Mouse (Mus musculus): ENCODE measurements around the gene Cfi.

The Cfi gene

DNA sequence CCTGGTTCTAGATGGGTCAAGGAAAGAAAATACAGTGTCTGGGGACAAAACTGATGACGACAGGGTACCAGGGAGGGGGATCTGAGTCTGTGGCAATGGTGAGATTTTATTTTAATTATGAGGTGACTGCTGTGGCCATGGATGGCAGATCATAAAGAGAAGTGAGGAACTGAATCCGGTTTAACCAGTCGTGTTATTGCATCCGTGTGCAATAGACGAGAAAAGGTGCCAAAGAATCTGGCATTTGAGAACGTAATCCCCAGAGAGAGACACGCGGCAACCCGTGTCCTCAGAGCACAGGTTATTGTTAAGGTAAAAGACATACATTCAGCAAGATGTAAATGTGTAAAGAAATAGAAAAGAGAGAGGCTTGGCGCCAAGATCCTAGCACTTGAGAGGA is 41.6 kb downstream of the Cfi start:
- in situ Hi-C loops (cut with MseI, MboI): no loop called here

DNA sequence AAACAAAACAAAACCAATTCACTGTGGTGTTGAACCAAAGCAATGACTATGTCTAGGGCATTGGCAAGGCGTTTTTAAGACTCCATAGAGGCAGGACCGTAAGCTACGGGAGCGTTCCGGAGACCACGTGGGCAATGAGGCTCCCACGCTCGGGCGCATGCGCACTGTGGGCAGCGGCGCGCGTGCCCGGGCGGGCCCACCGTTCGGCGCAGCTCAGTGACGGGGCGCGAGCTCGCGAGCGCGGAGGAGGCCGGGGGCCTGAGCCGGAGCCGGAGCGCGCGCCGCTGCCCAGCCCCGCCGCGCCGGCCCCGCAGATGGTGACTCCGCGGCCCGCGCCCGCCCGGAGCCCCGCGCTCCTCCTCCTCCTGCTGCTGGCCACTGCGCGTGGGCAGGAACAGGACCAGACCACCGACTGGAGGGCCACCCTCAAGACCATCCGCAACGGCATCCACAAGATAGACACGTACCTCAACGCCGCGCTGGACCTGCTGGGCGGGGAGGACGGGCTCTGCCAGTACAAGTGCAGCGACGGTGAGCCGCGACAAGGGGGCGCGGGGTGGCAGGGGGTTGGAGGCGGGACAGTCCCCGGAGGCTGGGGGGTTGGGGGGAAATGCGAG is 42.8 kb downstream of the Cfi start, which contains the start of gene Pla2g12a:
TSS of gene Pla2g12a (plus strand) at position 202 of the 617 bp plus-strand sequence.
- in situ Hi-C loops (cut with MseI, MboI): no loop called here

DNA sequence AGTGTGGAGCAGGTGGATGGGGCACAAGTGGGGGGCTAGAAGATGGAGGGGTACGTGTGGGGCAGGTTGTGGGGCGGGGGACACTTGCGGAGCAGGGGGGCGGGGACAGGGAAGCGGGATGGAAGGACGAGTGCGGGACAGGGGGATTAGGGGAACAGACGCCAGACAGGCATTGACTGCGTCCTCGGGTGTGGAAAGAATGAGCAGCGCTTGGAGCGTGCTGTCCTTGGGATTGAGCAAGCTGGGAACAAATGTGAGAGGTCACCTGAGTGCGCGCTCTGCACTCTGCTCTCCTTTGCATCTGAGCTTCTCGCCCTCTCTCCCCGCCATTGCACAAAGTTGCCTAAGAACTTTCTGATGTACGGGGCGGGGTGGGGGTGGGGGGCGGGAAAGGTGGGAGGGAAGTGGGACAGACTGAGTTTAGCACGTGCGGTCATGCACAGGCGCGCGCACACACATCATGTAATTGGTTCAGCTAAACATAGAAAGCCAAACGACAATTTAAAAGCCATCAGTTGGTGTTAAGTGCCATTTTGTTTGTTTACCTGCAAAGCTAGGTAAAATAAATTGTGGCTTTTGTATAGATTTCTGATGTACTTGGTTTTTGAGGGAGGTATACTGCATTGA is 43.6 kb downstream of the Cfi start:
- in situ Hi-C loops (cut with MseI, MboI): no loop called here

DNA sequence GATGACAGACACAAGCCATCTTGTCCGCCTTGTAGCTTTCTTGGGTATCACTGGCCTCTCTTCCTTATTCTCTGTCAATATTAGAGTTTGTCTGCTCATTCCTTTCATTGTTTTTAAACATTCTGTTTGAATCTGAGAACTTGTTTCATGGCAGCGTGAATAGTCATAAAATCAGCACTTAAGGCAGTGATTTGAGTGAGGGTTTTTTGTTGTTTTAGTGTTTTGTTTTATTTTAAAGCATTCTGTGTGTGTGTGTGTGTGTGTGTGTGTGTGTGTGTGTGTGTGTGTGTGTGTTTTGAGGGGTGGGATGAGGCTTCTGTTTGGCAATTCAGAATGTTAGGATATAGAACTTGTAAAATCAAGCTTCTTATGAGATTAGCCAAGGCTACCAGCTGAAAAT is 44.2 kb downstream of the Cfi start:
- in situ Hi-C loops (cut with MseI, MboI): no loop called here

DNA sequence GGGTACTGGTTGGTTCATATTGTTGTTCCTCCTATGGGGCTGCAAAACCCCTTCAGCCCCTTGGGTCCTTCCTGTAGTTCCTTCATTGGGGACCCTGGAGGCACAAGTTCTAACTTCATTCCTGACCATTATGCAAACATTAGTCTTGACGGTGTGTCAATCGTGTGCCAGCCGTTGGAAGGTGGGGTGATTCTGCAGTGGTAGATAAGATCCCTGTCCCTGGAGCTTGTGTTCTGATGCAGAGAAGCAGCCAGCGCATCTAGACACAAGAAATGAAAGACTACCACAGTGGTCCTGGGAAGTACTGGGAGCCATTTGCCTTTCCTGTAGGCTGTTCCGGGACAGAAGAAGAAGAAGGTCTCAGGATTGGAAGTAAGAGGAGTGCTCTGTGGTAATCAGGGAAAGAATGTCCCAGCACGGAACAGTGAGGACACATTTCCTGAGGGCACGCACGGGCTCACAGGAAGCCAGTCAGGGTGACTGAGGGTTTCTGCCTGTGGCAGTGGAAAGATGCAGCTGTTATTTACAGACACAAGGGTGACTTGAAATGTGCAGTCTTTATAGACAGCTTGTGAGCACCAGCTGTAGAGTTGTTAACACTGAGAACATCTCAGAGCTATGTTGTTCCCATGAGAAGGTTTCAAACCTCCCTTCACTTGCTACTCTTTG is 45.4 kb downstream of the Cfi start:
- in situ Hi-C loops (cut with MseI, MboI): no loop called here

DNA sequence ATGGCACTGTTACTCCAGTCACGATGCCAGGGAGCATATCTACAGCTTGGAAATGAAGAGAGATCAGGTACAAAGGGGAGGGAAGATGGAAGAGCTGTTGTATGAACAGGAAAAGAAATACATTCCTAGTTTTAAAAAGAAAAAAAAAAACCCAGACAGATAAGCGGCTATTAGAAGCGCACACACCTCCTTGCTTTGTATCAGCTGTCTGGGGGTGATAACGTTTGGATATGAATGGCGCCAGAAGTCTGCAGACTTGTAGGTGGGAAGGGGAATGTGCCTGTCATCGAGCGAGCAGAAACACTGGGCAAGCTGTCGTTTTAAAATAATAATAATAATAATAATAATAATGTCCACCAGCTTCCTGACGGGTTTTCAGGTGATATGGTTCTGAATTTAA is 49.9 kb downstream of the Cfi start:
- in situ Hi-C loops (cut with MseI, MboI): no loop called here

DNA sequence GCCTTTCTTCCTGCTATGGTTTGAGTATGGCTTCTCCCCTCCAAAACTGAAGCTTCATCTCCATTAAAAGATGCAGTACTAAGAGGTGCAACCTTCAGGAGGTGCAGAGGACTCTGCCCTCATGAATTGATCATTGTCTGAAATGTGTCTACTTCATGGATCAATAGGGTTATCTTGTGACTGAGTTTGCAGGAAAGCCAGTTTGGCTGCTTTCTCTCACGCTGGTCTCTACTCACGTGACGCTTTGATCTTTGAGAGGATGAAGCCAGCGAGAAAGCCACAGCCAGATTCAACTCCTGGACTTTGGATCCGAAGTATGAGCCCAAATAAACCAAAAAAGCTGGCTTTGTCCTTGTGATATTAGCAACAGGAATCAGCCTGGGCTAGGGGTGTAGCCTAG is 50.7 kb downstream of the Cfi start:
- in situ Hi-C loops (cut with MseI, MboI): no loop called here

DNA sequence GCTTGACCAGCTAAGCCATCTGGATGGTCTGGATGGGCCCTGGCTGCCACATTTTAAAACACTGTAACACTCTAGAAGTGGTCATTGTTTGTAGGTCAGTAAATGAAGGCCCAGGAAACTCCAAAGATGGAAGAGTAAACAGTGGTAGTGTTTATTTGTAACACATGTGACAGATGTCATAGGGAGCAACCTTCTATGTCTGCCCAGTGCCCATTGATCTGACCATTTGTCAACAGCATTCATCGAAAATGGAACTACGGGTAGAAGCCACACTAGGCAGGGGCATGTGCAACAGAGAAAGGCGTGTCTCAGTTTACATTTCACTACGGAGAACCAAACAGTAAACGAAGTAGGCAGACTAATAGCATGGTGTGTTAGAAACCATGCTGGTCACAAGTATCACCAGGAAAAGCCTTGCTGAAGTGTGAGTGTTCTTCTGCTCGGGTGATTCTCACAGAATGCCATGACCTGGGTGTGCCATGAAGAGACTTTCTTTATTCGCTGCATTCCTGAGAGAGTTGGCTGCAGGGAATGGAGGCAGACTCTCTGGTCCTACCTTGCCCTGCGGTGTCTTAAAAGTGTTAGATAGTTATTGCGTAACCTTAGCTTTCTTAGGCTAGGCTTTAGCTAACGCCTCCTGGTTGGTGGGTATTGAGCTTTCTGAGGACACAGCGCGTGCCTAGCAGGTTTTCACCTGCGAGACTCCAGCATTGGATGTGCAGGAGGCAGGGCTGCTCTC is 52.3 kb downstream of the Cfi start:
- in situ Hi-C loops (cut with MseI, MboI): no loop called here

DNA sequence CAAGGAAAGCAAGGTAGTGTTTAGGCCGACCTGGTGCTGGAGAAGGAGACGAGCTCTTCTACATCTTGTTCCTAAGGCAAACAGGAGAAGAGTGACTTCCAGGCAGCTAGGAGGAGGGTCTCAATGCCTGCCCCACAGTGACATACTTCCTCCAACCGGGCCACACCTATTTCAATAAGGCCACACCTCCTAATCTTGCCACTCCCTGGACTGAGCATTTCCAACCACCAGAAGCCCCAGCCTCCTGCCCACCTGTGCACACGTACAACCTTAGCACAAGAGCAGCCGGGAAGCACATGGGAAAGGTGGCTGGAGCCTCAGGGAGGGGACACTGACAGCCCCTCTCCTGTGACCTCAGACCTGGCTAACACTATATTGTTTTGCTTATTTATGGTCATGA is 56.3 kb downstream of the Cfi start:
- in situ Hi-C loops (cut with MseI, MboI): no loop called here

DNA sequence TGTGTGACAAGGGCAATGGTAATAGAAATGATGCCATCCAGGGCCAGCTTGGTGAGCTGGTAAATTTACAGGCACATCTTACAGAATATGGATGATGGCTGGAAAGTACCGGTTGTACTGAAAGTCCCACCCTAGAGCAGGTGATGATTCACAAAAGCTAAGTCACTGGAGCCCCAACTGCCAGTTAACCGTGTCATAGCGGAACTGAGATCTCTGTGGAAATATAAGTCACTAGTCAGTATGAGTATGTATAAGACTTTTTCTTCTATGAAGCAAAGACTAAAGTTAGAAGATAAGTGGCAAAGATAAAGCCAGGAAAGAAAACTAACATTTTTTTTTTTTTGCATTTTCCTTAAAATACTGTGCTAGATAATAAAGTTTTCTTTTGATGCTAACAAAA is 57.5 kb downstream of the Cfi start:
- in situ Hi-C loops (cut with MseI, MboI): no loop called here

DNA sequence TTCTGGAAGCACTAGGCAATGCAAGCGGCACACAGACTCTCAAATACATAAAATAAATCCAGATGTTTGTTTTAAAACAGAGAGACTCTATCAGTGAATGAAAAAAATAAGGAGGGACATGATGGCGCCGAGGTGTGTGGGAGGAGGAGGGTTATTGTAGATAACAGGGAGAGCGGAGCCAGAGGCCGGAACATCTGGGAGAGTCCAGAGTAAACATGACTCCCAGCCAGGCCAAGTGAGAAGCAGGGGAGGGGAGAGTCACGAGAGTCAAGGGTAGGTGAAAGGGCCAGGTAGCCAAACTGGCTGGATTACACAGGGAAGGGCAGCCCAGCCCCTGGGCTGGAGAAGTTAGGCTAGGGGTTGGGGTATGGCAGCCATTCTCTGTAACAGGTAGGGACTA is 60.9 kb downstream of the Cfi start:
- in situ Hi-C loops (cut with MseI, MboI): no loop called here

DNA sequence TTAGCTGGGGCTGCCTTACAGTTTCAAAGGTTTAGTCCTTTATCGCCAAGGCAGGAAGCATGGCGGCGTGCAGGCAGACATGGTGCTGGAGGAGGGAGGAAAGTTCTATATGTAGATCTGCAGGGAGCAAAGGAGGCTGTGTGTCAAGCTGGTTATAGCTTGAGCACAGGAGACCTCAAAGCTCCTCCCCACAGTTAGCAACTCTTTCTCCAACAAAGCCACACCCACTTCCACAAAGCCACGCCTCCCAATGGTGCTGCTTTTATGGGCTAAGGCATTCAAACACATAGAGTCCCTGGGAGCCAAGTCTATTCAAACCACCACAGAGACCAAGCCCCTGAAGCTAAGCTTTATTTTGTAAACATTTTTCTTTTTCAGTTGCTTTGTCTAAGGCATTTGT is 63.2 kb downstream of the Cfi start:
- in situ Hi-C loops (cut with MseI, MboI): no loop called here

DNA sequence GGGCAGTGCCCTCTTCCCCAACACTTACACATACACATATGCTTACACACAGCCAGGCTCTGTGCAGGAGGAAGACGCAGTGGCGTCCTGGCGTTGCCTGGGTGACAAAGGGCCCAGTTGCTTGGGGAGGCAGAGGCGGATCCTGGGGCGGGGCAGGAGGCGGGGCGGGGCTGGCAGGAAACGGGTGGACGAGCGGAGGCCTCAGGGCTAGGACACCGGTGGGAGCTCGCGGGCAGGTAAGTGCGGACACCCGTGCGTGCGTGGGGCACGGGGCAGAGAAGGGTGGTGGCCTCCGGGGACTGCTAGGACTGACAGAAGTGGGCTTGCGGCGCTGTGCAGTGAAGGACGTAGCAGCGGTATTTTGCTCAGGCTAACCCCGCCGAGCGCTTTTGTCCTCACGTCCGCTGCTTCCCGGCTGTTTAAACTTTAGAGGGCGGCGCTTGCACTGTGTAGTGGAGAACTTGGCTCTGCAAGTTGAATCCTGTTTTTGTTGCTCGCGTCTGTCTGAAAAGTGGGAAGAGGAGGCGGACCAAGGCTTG is 65.7 kb downstream of the Cfi start, which contains the start of gene Casp6:
TSS of gene Casp6 (plus strand) at position 155 of the 539 bp plus-strand sequence.
- in situ Hi-C loops (cut with MseI, MboI): no loop called here

DNA sequence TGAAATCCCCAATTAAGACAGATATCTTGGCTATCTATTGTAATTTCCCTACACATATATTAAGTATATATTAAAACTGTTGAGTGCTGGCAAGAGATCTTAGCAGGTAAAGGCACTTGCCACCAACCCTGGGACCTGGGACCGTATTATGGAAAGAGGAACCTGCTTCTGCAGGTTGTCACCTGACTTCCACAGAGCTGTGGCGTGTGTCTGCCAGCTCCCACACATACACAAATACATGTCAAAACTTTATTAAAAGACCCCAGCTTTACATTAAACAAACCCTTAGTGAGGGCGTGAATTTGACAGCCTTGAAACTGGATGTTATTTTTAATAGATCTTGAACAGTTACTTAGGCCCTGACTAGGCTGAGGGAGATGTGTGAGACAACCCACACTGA is 67.7 kb downstream of the Cfi start:
- in situ Hi-C loops (cut with MseI, MboI): no loop called here

DNA sequence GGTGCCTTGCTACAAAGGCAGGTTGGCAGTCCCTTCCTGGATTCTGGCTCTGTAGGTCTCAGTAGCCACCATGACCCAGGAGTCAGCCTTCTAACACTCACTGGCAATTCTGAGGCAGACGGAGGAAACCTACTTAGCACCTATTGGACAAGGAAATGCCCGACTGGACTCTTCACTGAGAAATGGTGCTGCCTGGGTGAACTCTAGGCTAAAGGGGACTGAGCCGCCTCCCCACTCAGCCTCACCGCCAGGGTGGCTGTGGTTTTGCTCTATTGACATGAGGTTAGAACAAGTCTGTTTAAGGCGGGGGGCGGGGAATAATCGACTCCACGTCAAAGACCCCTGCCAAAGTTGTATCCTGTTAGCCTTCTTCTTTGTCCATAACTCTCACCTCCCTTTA is 68.2 kb downstream of the Cfi start:
- in situ Hi-C loops (cut with MseI, MboI): no loop called here

DNA sequence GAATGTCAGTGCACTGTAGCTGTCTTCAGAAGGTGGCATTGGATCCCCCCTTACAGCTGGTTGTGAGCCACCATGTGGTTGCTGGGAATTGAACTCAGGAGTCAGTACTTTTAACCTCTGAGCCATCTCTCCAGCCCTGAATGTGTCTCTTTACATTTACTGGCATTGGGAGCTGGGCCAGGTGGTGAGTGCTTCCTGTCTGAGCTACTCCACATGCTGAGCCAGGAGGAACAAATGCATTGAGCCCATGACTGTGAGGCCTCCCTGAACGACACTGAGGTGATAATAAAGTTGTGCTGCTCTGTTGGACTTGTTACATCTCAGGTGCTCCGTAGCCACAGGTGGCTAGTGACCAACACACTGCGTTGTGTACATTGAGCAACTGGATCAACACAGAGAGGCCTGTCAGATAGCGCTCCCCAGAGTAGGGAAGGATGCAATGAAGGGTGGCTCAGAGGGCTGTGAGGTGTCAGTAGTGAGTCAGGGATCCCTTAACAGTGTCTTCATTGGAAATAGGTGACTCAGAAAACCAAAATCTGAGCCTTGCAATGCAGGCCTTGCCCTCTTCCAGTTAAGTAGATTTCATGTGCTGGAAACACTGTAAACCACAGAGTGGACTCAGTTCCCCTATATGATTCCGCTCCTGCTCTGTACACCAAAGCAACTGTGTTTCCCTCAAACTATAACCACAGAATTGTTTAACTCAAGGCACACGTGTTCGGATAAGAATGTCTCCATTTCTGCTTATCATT is 68.9 kb downstream of the Cfi start:
- in situ Hi-C loops (cut with MseI, MboI): no loop called here

DNA sequence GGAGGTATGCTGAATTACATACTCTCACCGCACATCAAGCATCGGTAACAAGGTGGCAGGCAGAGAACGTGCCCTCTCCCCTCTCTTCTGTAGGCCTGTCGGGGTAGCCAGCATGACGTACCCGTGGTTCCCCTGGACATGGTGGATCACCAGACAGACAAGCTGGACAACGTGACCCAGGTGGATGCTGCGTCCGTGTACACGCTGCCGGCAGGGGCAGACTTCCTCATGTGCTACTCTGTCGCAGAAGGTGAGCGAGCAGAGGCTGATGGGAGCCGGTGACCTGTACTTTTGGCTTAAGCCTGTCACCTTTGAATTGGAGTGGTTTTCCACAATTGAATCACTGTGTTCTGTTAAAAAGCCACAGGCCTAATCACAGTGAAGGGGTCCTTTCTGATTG is 76.3 kb downstream of the Cfi start:
- in situ Hi-C loops (cut with MseI, MboI): no loop called here

DNA sequence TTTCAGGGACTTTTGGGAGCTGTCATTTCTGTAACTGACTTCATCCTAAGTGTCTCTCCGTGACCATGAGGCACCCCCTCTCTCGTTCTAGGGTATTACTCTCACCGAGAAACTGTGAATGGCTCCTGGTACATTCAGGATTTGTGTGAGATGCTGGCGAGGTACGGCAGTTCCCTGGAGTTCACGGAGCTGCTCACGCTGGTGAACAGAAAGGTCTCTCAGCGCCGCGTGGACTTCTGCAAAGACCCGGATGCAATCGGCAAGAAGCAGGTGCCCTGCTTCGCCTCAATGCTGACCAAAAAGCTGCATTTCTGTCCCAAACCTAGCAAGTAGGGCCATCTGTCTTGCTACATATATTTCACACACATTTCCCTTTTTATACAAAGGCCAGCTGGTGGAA is 77.6 kb downstream of the Cfi start:
- in situ Hi-C loops (cut with MseI, MboI): no loop called here

DNA sequence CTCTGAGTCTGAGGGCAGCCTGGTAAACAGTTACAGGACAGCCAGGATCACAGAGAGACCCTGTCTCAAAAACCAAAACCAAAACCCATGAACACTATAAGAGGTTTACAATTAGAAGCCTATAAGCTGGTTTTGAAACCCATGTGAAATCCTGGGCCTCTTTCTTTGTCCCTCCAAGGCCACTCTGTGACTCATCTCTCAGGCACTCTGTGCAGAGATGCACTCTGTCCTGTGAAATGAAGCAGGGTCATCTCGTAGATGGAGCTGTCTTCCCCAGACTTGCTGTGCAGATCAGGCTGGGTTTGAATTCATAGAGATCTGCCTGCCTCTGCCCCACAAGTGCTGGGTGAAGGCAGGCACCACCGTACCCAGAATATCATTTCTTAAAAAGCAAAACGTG is 81.7 kb downstream of the Cfi start:
- in situ Hi-C loops (cut with MseI, MboI): no loop called here

DNA sequence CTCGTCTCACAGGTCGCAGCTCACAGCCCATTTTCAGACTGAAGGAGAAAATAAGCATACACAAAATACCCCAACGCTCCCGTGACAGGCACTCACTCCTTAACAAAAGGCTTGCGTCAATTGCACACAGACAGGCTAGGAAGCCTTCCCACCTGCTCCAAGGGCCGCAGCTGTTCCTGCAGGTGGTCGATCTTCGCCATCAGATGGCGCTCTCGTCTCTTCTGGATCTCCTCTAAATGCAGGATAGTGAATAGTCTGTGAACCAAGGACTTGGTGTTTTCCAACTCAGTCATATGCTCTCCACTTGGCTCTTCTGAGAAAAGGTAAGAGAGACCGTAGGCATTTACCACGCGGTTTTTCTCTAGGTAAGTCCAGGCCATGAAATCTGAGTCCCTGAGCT is 82.8 kb downstream of the Cfi start:
- in situ Hi-C loops (cut with MseI, MboI): no loop called here

DNA sequence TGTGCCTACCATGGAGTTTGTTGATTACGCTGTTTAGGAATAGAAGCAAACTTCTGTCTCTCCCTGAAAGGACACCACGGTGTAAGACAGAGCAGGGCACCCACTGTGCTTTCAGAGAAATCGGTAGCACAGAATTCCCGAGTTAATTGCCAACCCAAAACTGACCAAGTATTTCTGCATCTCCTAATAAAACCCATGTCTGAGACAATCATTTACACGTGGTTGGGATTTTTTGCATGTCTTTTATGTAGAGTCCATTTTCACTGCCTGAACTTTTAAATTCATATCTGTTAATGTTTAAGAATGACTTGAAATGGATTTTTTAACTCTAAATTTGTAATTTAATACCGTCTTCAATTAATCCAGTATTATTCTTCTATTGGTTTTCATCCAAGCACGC is 87.9 kb downstream of the Cfi start:
- in situ Hi-C loops (cut with MseI, MboI): no loop called here
